Mouse (Mus musculus) neural tube, embryonic 11.5 days (tissue): ENCODE measurements at regions not wholly inside any gene's neighbourhood (a gene's known extent, or its start where the extent isn't known, plus 50 kb on each side); places are given as distances from the start of the nearest gene placed in this dataset.

Experiments used
- ATAC-seq: fragments of 200-750 bp; cut with Nextera tagmentation; 2 replicates; pipeline ENCODE4 v1.8.0; 2017; ENCODE audit warnings: moderate number of reproducible peaks, mild to moderate bottlenecking, moderate TSS enrichment, moderate library complexity; ENCODE audit not compliant: insufficient read depth, low FRiP score, low TSS enrichment
- DNase-seq: peaks from one replicate; pipeline ENCODE4 v3.0.0-alpha.2; 2015; ENCODE audit warnings: low spot score
- H3K27ac ChIP-seq: fragments of 300-500 bp; sonication (generic); 2 replicates; pipeline ENCODE4 v1.5.1; 2014; ENCODE audit warnings: low read depth, mild to moderate bottlenecking, low read length
- H3K27me3 ChIP-seq: fragments of 300-500 bp; sonication (generic); 2 replicates; pipeline ENCODE4 v1.6.1; 2014; ENCODE audit warnings: mild to moderate bottlenecking, low read length, mixed read lengths; ENCODE audit not compliant: control insufficient read depth, insufficient read depth
- H3K36me3 ChIP-seq: fragments of 300-500 bp; sonication (generic); 2 replicates; pipeline ENCODE4 v1.6.1; 2014; ENCODE audit warnings: mild to moderate bottlenecking, low read length, moderate library complexity, mixed read lengths; ENCODE audit not compliant: control insufficient read depth, insufficient read depth
- H3K4me1 ChIP-seq: fragments of 300-500 bp; sonication (generic); 2 replicates; pipeline ENCODE4 v1.6.1; 2014; ENCODE audit warnings: low read length, mixed read lengths; ENCODE audit not compliant: control insufficient read depth, insufficient read depth
- H3K4me2 ChIP-seq: fragments of 300-500 bp; sonication (generic); 2 replicates; pipeline ENCODE4 v1.6.1; 2014; ENCODE audit warnings: low read depth, mild to moderate bottlenecking, moderate library complexity
- H3K4me3 ChIP-seq: fragments of 300-500 bp; sonication (generic); 2 replicates; pipeline ENCODE4 v1.5.1; 2014; ENCODE audit warnings: low read depth, low read length
- H3K9ac ChIP-seq: fragments of 300-500 bp; sonication (generic); 2 replicates; pipeline ENCODE4 v1.6.1; 2014; ENCODE audit warnings: mild to moderate bottlenecking, low read length
- H3K9me3 ChIP-seq: fragments of 300-500 bp; sonication (generic); 2 replicates; pipeline ENCODE4 v1.6.1; 2016; ENCODE audit warnings: low read length; ENCODE audit not compliant: control insufficient read depth

- Histone ChIP-seq H3K27me3 (no peaks in the 10 kb centered on the region), H3K4me1 (no peaks in the 10 kb centered on the region), H3K4me2 (no peak overlapping the region), H3K9me3 (no peaks in the 10 kb centered on the region), H3K4me3 (no peak overlapping the region), H3K9ac (no peak overlapping the region), H3K36me3 (no peaks in the 10 kb centered on the region), H3K27ac (no peak overlapping the region)
- DNase-seq: no peak
- ATAC-seq: no peak
Measured at GRCm38 (mm10) chr16:82602038-82602437, 226.1 kb upstream of the Gm21833 start.
